Mouse (Mus musculus) skeletal muscle tissue, postnatal 0 days (tissue): ENCODE data around the gene Setmar. TPM values are rescaled to one million over a fixed set of nuclear protein-coding genes. Genes with fewer than 3 reads are reported as not detected.

Source experiments
- polyA plus RNA-seq: library from polyadenylated mRNA; unstranded; fragments of >200 nt; fragmentation: Nextera tagmentation; extraction: Ambion mirVana; gene quantifications from 2 replicates; pipeline ENCODE4 v1.2.1, GENCODE M21; 2015

Setmar gene
- 2.3 and 3.1 TPM in 2 replicates for polyA plus RNA-seq

GRCm38 (mm10) chr6:108064918-108065526 is at the start of gene Setmar:
Gene Setmar, plus strand, starts transcription at chr6:108065045.

Other genes with a start within 250 kb of the Setmar start
- gene Sumf1, start 120.5 kb downstream of the Setmar start, polyA plus RNA-seq: 14.4 and 16.2 TPM in 2 replicates
- gene Itpr1, start 148.1 kb downstream of the Setmar start, polyA plus RNA-seq: 3.9 and 4.5 TPM in 2 replicates